Mouse (Mus musculus) forebrain, embryonic 16.5 days (tissue): Measurements from ENCODE around the gene Gm20388. TPM values are rescaled to one million over a fixed set of nuclear protein-coding genes. Genes with fewer than 3 reads are reported as not detected.

ENCODE experiments used
- ATAC-seq: fragments of 200-750 bp; cut with Nextera tagmentation; 2 replicates; pipeline ENCODE4 v1.8.0; 2017; ENCODE audit warnings: mild to moderate bottlenecking, moderate library complexity
- H3K27ac ChIP-seq: fragments of 300-500 bp; sonication (generic); 2 replicates; pipeline ENCODE4 v1.5.1; 2014; ENCODE audit warnings: low read length, control low read depth
- H3K27me3 ChIP-seq: fragments of 300-500 bp; sonication (generic); replicated peaks from 2 replicates; pipeline ENCODE4 v1.6.1; 2014; ENCODE audit warnings: low read length; ENCODE audit not compliant: control insufficient read depth, insufficient read depth
- H3K36me3 ChIP-seq: fragments of 300-500 bp; sonication (generic); 2 replicates; pipeline ENCODE4 v1.6.1; 2014; ENCODE audit not compliant: control insufficient read depth, insufficient read depth
- H3K4me1 ChIP-seq: fragments of 300-500 bp; sonication (generic); replicated peaks from 2 replicates; pipeline ENCODE4 v1.6.1; 2014; ENCODE audit warnings: low read length; ENCODE audit not compliant: control insufficient read depth, insufficient read depth
- H3K4me2 ChIP-seq: fragments of 300-500 bp; sonication (generic); 2 replicates; pipeline ENCODE4 v1.6.1; 2014; ENCODE audit warnings: mild to moderate bottlenecking, low read length, control low read depth
- H3K4me3 ChIP-seq: fragments of 300-500 bp; sonication (generic); replicated peaks from 2 replicates; pipeline ENCODE4 v1.5.1; 2014; ENCODE audit warnings: mild to moderate bottlenecking, low read length, control low read depth
- H3K9ac ChIP-seq: fragments of 300-500 bp; sonication (generic); replicated peaks from 2 replicates; pipeline ENCODE4 v1.6.1; 2014; ENCODE audit warnings: low read depth, low read length, control low read depth
- H3K9me3 ChIP-seq: fragments of 300-500 bp; sonication (generic); 2 replicates; pipeline ENCODE4 v1.6.1; 2016; ENCODE audit warnings: low read length; ENCODE audit not compliant: control insufficient read depth
- WGBS: fragments of 180-500 bp; shearing (Covaris S2); extraction: QIAGEN DNeasy Blood & Tissue Kit; methylation state at CpG from one replicate; pipeline ENCODE4 v1.1.7; 2014; 5-methylcytosine and 5-hydroxymethylcytosine counted together
- polyA plus RNA-seq: library from polyadenylated mRNA; unstranded; fragments of >200 nt; fragmentation: Nextera tagmentation; extraction: Ambion mirVana; gene quantifications from 2 replicates; pipeline ENCODE4 v1.2.1, GENCODE M21; 2015

The Gm20388 gene
- polyA plus RNA-seq, 1 experiment from 2014 or later: 4.7 TPM

- 75% methylated on average over 5 of the region's 5 CpGs for WGBS
- no peak overlapping the region for H3K4me3 ChIP-seq
- no peak overlapping the region for H3K4me2 ChIP-seq
- H3K9me3 ChIP-seq: no peaks in the 10 kb centered on the region
- no peaks in the 10 kb centered on the region for H3K4me1 ChIP-seq
- H3K36me3 ChIP-seq: no peaks in the 10 kb centered on the region
- H3K27me3 ChIP-seq: no peaks in the 10 kb centered on the region
- no peak overlapping the region for H3K27ac ChIP-seq
- no peak overlapping the region for H3K9ac ChIP-seq
- no peak for ATAC-seq
Measured at GRCm38 (mm10) chr8:122135494-122135893, 2224.9 kb downstream of the Gm20388 start.

GRCm38 (mm10) chr8:122139784-122140183 is 2229.1 kb downstream of the Gm20388 start:
- 54% methylated on average over 5 of the region's 5 CpGs for WGBS
- no peak for ATAC-seq
- Histone ChIP-seq H3K9me3 (no peaks in the 10 kb centered on the region), H3K4me1 (no peaks in the 10 kb centered on the region), H3K27ac (no peak overlapping the region), H3K9ac (no peak overlapping the region), H3K36me3 (no peaks in the 10 kb centered on the region), H3K4me3 (no peak overlapping the region), H3K27me3 (no peaks in the 10 kb centered on the region), H3K4me2 (no peak overlapping the region)

GRCm38 (mm10) chr8:122140411-122140810 is 2229.8 kb downstream of the Gm20388 start:
- no peak for ATAC-seq
- WGBS: 94% methylated on average over 4 of the region's 4 CpGs
- Histone ChIP-seq H3K9me3 (no peaks in the 10 kb centered on the region), H3K36me3 (no peaks in the 10 kb centered on the region), H3K4me3 (no peak overlapping the region), H3K4me1 (no peaks in the 10 kb centered on the region), H3K27ac (no peak overlapping the region), H3K4me2 (no peak overlapping the region), H3K27me3 (no peaks in the 10 kb centered on the region), H3K9ac (no peak overlapping the region)

- 89% methylated on average over 4 of the region's 4 CpGs for WGBS
- Histone ChIP-seq H3K9me3 (no peaks in the 10 kb centered on the region), H3K27me3 (no peaks in the 10 kb centered on the region), H3K36me3 (no peaks in the 10 kb centered on the region), H3K4me2 (no peak overlapping the region), H3K4me3 (no peak overlapping the region), H3K4me1 (no peaks in the 10 kb centered on the region), H3K9ac (no peak overlapping the region), H3K27ac (no peak overlapping the region)
- no peak for ATAC-seq
Measured at GRCm38 (mm10) chr8:122142428-122142827, 2231.8 kb downstream of the Gm20388 start.

GRCm38 (mm10) chr8:122143231-122143630 is 2232.6 kb downstream of the Gm20388 start:
- Histone ChIP-seq H3K9ac (no peak overlapping the region), H3K4me3 (no peak overlapping the region), H3K4me1 (no peaks in the 10 kb centered on the region), H3K36me3 (no peaks in the 10 kb centered on the region), H3K27ac (no peak overlapping the region), H3K9me3 (no peaks in the 10 kb centered on the region), H3K27me3 (no peaks in the 10 kb centered on the region), H3K4me2 (no peak overlapping the region)
- WGBS: 89% methylated on average over 1 of the region's 1 CpGs
- no peak for ATAC-seq

GRCm38 (mm10) chr8:122144729-122145311 is 2234.2 kb downstream of the Gm20388 start:
- no peaks in the 10 kb centered on the region for H3K4me1 ChIP-seq
- no peak overlapping the region for H3K9ac ChIP-seq
- H3K27ac ChIP-seq: no peak overlapping the region
- H3K4me3 ChIP-seq: no peak overlapping the region
- ATAC-seq: no peak
- no peaks in the 10 kb centered on the region for H3K36me3 ChIP-seq
- H3K27me3 ChIP-seq: no peaks in the 10 kb centered on the region
- H3K9me3 ChIP-seq: no peaks in the 10 kb centered on the region
- WGBS: 73% methylated on average over 11 of the region's 11 CpGs
- H3K4me2 ChIP-seq: no peak overlapping the region

GRCm38 (mm10) chr8:122149045-122149444 is 2238.4 kb downstream of the Gm20388 start:
- WGBS: 83% methylated on average over 4 of the region's 4 CpGs

GRCm38 (mm10) chr8:122149606-122150005 is 2239.0 kb downstream of the Gm20388 start:
- WGBS: 74% methylated on average over 8 of the region's 8 CpGs

More at GRCm38 (mm10) chr8:122149045-122149444, 2238.4 kb downstream of the Gm20388 start:
- H3K36me3 ChIP-seq: no peaks in the 10 kb centered on the region
- ATAC-seq: no peak
- H3K4me2 ChIP-seq: no peak overlapping the region
- H3K9me3 ChIP-seq: no peaks in the 10 kb centered on the region
- no peaks in the 10 kb centered on the region for H3K4me1 ChIP-seq
- H3K9ac ChIP-seq: no peak overlapping the region
- no peaks in the 10 kb centered on the region for H3K27me3 ChIP-seq
- no peak overlapping the region for H3K27ac ChIP-seq
- H3K4me3 ChIP-seq: no peak overlapping the region

GRCm38 (mm10) chr8:122151541-122151940 is 2240.9 kb downstream of the Gm20388 start:
- Histone ChIP-seq H3K27ac (no peak overlapping the region), H3K27me3 (no peaks in the 10 kb centered on the region), H3K4me2 (no peak overlapping the region), H3K36me3 (no peaks in the 10 kb centered on the region), H3K4me3 (no peak overlapping the region), H3K4me1 (no peaks in the 10 kb centered on the region), H3K9me3 (no peaks in the 10 kb centered on the region), H3K9ac (no peak overlapping the region)
- WGBS: 75% methylated on average over 3 of the region's 3 CpGs
- no peak for ATAC-seq

More at GRCm38 (mm10) chr8:122149606-122150005, 2239.0 kb downstream of the Gm20388 start:
- Histone ChIP-seq H3K9ac (no peak overlapping the region), H3K36me3 (no peaks in the 10 kb centered on the region), H3K9me3 (no peaks in the 10 kb centered on the region), H3K4me3 (no peak overlapping the region), H3K27me3 (no peaks in the 10 kb centered on the region), H3K4me1 (no peaks in the 10 kb centered on the region), H3K4me2 (no peak overlapping the region), H3K27ac (no peak overlapping the region)
- ATAC-seq: no peak
